Mouse (Mus musculus) hindbrain, embryonic 14.5 days (tissue): ENCODE measurements at regions not wholly inside any gene's neighbourhood (a gene's known extent, or its start where the extent isn't known, plus 50 kb on each side); places are given as distances from the start of the nearest gene placed in this dataset.

ENCODE experiments used
- ATAC-seq: fragments of 200-750 bp; cut with Nextera tagmentation; 2 replicates; pipeline ENCODE4 v1.8.0; 2017; ENCODE audit warnings: moderate number of reproducible peaks, mild to moderate bottlenecking, moderate TSS enrichment, moderate library complexity; ENCODE audit not compliant: low FRiP score
- DNase-seq: peaks from one replicate; pipeline ENCODE4 v3.0.0-alpha.2; 2015; ENCODE audit warnings: low spot score
- H3K27ac ChIP-seq: fragments of 300-500 bp; sonication (generic); 2 replicates; pipeline ENCODE4 v1.5.1; 2014; ENCODE audit warnings: mild to moderate bottlenecking, moderate library complexity
- H3K27me3 ChIP-seq: fragments of 300-500 bp; sonication (generic); 2 replicates; pipeline ENCODE4 v1.6.1; 2014; ENCODE audit warnings: mild to moderate bottlenecking, low read length, mixed read lengths; ENCODE audit not compliant: control insufficient read depth, insufficient read depth
- H3K36me3 ChIP-seq: fragments of 300-500 bp; sonication (generic); replicated peaks from 2 replicates; pipeline ENCODE4 v1.6.1; 2014; ENCODE audit not compliant: control insufficient read depth, insufficient read depth
- H3K4me1 ChIP-seq: fragments of 300-500 bp; sonication (generic); replicated peaks from 2 replicates; pipeline ENCODE4 v1.6.1; 2014; ENCODE audit warnings: antibody characterized with exemption, low read length, mixed read lengths; ENCODE audit not compliant: control insufficient read depth, insufficient read depth
- H3K4me2 ChIP-seq: fragments of 300-500 bp; sonication (generic); replicated peaks from 2 replicates; pipeline ENCODE4 v1.6.1; 2014; ENCODE audit warnings: mild to moderate bottlenecking, moderate library complexity
- H3K4me3 ChIP-seq: fragments of 300-500 bp; sonication (generic); replicated peaks from 2 replicates; pipeline ENCODE4 v1.5.1; 2014; ENCODE audit warnings: mild to moderate bottlenecking, low read length
- H3K9ac ChIP-seq: fragments of 300-500 bp; sonication (generic); 2 replicates; pipeline ENCODE4 v1.6.1; 2014
- H3K9me3 ChIP-seq: fragments of 300-500 bp; sonication (generic); 2 replicates; pipeline ENCODE4 v1.6.1; 2016; ENCODE audit warnings: low read length; ENCODE audit not compliant: control insufficient read depth
- WGBS: fragments of 180-500 bp; shearing (Covaris S2); extraction: QIAGEN DNeasy Blood & Tissue Kit; methylation state at CpG from one replicate; pipeline ENCODE4 v1.1.7; 2014; 5-methylcytosine and 5-hydroxymethylcytosine counted together

DNA sequence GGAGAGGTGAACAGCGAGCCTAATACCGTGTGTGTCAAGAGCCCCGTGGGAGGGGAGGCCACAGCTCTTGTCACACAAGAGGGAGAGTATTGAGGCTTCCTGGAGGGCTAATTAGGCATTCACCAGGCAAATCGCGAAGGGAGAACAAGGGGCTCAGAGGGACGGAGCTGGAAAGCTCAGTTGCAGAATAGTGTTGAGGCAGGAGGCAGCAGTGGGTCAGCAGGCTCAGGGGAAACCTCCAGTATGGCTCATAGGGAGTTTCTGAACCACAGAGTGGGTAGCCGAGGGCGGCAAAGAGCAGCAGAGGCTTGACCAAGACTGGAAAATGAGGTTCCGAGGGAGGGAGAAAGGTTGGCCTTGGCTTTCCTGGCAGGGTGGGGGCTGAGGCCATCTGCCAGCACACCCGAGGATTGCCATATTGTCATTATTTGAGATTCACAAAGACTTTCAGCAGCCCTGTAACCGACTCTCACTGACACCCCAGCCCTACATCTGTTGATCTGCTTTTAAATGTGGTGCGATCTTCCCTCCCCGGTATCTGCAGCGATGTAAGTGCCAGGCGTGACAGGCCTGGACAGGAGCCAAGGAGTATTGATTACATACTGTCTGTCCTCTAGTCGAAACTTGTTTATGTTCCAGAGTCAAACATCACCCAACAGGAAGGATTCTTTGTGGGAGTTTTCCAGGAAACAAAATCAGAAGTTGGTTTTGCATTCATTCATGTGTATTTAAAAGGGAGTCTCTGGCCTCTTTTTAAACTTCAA is 198.5 kb downstream of the Enc1 start:
- H3K9me3 ChIP-seq: no peaks in the 10 kb centered on the region
- no peak overlapping the region for H3K4me3 ChIP-seq
- H3K27ac ChIP-seq: peak overlapping the region; percentile 64; the same call in 1 of the 2 replicates
- 5% methylated on average over 16 of the region's 16 CpGs for whole genome bisulfite sequencing
- peak overlapping the region; percentile 38 for H3K4me2 ChIP-seq
- DNase-seq: no peak
- no peaks in the 10 kb centered on the region for H3K36me3 ChIP-seq
- peak; percentile 49; the same call in 1 of the 2 replicates for ATAC-seq
- H3K9ac ChIP-seq: peak overlapping the region; percentile 14; the same call in 1 of the 2 replicates
- peaks cover 60% of the 10 kb centered on the region for H3K4me1 ChIP-seq
- no peaks in the 10 kb centered on the region for H3K27me3 ChIP-seq

DNA sequence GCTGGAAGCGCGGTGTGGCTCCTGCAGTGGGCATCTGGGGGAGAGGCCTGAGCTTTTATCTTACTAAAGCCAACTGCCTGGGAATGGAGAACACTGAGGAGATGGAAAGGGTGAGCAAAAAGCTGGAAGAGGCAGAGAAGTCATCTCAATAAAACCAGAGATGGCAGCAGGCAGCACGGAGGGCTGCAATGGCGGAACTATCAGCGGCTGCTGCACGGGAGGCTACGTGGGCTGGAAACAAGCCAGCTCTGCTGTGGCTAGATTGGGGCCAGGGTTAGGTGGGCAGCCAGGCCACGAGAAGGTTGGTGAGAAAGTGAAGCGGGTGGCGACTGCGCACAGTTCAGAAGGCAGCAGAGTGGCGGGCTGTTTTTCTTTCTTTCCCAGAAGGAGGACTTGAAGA is 197.8 kb downstream of the Enc1 start:
- Histone ChIP-seq H3K36me3 (no peaks in the 10 kb centered on the region), H3K4me1 (peaks cover 64% of the 10 kb centered on the region), H3K27me3 (no peaks in the 10 kb centered on the region), H3K4me2 (peak overlapping the region; percentile 38), H3K4me3 (no peak overlapping the region), H3K9ac (peak overlapping the region; percentile 14; the same call in 1 of the 2 replicates), H3K27ac (peak overlapping the region; percentile 64; the same call in 1 of the 2 replicates), H3K9me3 (no peaks in the 10 kb centered on the region)
- DNase-seq: no peak
- 0 out of 2 replicates have a peak, but pooled peaks have one; percentile 25 for ATAC-seq
- 20% methylated on average over 12 of the region's 12 CpGs for WGBS

GRCm38 (mm10) chr13:97438277-97438676 is 197.4 kb downstream of the Enc1 start:
- H3K9ac ChIP-seq: no peak overlapping the region
- no peak for ATAC-seq

GRCm38 (mm10) chr13:97436719-97437350 is 195.9 kb downstream of the Enc1 start:
- H3K4me3 ChIP-seq: no peak overlapping the region
- 4% methylated on average over 5 of the region's 5 CpGs for WGBS

More at GRCm38 (mm10) chr13:97438277-97438676, 197.4 kb downstream of the Enc1 start:
- H3K4me2 ChIP-seq: no peak overlapping the region; the same call in 1 of the 2 replicates
- WGBS: 93% methylated on average over 3 of the region's 3 CpGs
- peak overlapping the region; percentile 64; the same call in 1 of the 2 replicates for H3K27ac ChIP-seq
- no peak for DNase-seq
- H3K27me3 ChIP-seq: no peaks in the 10 kb centered on the region
- peaks cover 64% of the 10 kb centered on the region for H3K4me1 ChIP-seq
- H3K4me3 ChIP-seq: no peak overlapping the region
- H3K36me3 ChIP-seq: no peaks in the 10 kb centered on the region
- no peaks in the 10 kb centered on the region for H3K9me3 ChIP-seq

DNA sequence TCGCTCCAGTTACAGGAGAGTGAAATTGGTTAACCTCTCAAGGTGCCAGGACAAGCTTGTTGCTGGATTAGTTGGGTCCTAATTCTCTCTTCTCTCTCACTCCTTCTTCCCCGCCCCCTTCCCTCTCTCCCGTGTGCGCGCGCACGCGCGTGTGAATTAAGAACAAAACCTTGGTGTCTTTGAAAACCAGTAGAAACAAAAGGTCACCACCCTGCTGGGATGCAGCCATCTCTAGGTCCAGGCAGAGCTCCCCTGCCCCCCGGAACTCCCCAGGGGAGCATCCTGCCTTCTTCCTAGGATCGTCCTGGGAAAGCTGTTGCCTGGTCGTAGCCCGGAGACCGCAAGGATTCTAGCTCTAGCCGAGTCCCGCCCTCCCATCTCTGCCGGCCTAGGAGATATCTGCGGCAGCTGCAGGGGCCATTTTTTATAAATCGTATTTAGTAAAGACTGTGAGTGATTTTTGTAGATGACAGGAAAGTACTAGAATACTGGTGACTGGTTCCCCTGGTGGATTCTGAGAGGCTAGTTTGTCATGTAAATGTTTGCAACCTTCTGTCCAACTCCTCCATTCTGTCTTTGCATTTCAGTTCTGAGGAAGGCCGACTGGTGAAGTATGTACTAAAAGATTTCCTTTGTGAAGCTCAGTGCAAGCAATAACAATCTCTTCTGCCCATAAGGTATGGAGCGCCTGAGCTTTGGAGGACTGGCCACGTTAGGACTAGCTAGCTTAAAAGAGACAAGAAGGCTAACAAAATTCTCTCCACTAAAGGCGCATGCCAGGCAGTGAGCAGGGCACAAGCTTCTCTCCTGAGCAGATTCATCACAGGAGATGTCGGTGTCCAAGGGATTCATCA is 195.2 kb downstream of the Enc1 start:
- H3K27me3 ChIP-seq: no peaks in the 10 kb centered on the region
- peak overlapping the region; percentile 55 for H3K9ac ChIP-seq
- peak overlapping the region; percentile 51 for H3K4me2 ChIP-seq
- H3K9me3 ChIP-seq: no peaks in the 10 kb centered on the region
- peak overlapping the region; percentile 23 for H3K4me3 ChIP-seq
- WGBS: 2% methylated on average over 24 of the region's 24 CpGs
- peak; percentile 74 for DNase-seq
- H3K36me3 ChIP-seq: no peaks in the 10 kb centered on the region
- peak; percentile 59 for ATAC-seq
- H3K4me1 ChIP-seq: peaks cover 56% of the 10 kb centered on the region
- peak overlapping the region; percentile 74 for H3K27ac ChIP-seq

More at GRCm38 (mm10) chr13:97436719-97437350, 195.9 kb downstream of the Enc1 start:
- Histone ChIP-seq H3K27ac (peak overlapping the region; percentile 74), H3K36me3 (no peaks in the 10 kb centered on the region), H3K4me1 (peaks cover 56% of the 10 kb centered on the region), H3K27me3 (no peaks in the 10 kb centered on the region), H3K9ac (peak overlapping the region; percentile 55), H3K9me3 (no peaks in the 10 kb centered on the region), H3K4me2 (peak overlapping the region; percentile 51)
- ATAC-seq (no peak), DNase-seq (no peak)

DNA sequence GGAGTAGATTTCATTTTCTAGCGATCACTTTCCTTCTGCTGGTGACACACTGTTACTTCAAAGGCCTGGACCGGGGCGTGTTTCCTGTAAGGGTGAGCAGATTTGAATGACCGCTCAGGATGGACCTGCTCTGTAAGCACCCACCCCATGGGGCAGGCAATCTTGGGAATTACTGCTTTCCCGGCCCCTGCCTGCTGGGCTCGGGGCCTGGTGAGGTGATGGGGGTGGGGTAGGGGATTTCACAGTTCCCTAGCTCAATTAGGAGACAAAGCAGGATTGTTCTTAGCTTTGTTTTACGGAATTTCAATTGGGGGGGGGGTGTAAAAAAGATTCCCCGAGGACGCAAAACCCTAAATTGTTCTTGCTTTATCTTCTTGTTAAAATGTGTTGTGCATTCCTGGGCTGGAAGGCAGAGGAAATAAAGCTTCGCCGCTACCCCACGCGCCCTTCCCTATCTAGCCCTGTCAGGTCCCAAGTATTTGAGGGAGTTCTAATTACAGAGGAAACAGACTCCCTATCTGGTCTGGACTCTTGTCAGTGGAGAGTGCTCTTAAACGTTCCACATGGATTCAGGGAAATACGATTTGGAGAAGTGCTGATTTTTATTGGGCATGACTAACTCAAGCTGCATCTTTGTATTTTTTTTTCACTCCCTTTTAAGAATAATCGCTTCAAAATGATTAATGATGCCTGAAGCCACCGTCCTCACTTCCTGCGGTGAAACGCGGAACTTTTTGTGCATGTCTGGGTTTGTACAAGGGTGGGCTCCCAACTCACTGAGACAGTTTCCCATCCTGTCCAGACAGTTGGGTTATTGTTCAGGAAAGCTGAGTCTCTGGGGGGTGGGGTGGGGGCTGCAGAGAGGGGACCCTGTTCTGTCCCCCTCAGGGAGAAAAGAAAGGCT is 194.3 kb downstream of the Enc1 start:
- H3K9ac ChIP-seq: peak overlapping the region; percentile 55; the same call in 1 of the 2 replicates
- no peaks in the 10 kb centered on the region for H3K9me3 ChIP-seq
- ATAC-seq: peak; percentile 28
- peaks cover 55% of the 10 kb centered on the region for H3K4me1 ChIP-seq
- peak overlapping the region; percentile 23 for H3K4me3 ChIP-seq
- peak overlapping the region; percentile 51 for H3K4me2 ChIP-seq
- no peaks in the 10 kb centered on the region for H3K36me3 ChIP-seq
- DNase-seq: no peak
- 1% methylated on average over 20 of the region's 20 CpGs for WGBS
- H3K27me3 ChIP-seq: no peaks in the 10 kb centered on the region
- H3K27ac ChIP-seq: peak overlapping the region; percentile 74

GRCm38 (mm10) chr13:97434167-97434566 is 193.3 kb downstream of the Enc1 start:
- Histone ChIP-seq H3K4me2 (no peak overlapping the region), H3K9me3 (no peaks in the 10 kb centered on the region), H3K36me3 (no peaks in the 10 kb centered on the region), H3K27me3 (no peaks in the 10 kb centered on the region), H3K27ac (no peak overlapping the region), H3K4me3 (no peak overlapping the region), H3K9ac (no peak overlapping the region), H3K4me1 (peaks cover 44% of the 10 kb centered on the region)
- DNase-seq (no peak), ATAC-seq (no peak)
- 42% methylated on average over 7 of the region's 7 CpGs for WGBS

- H3K4me3 ChIP-seq: no peak overlapping the region
- H3K9ac ChIP-seq: no peak overlapping the region
- no peak overlapping the region for H3K4me2 ChIP-seq
- H3K4me1 ChIP-seq: peaks cover 38% of the 10 kb centered on the region
- WGBS: 40% methylated on average over 4 of the region's 4 CpGs
- no peaks in the 10 kb centered on the region for H3K36me3 ChIP-seq
- no peak overlapping the region for H3K27ac ChIP-seq
- no peak for ATAC-seq
- no peaks in the 10 kb centered on the region for H3K27me3 ChIP-seq
- no peak for DNase-seq
- no peaks in the 10 kb centered on the region for H3K9me3 ChIP-seq
Measured at GRCm38 (mm10) chr13:97432627-97433026, 191.7 kb downstream of the Enc1 start.
